Mouse (Mus musculus) hindbrain, embryonic 16.5 days (tissue): Measurements from ENCODE around the gene Prkar1b. TPM values are rescaled to one million over a fixed set of nuclear protein-coding genes. Genes with fewer than 3 reads are reported as not detected.

Experiments
- ATAC-seq: fragments of 200-750 bp; cut with Nextera tagmentation; 2 replicates; pipeline ENCODE4 v1.8.0; 2017; ENCODE audit warnings: moderate TSS enrichment, moderate library complexity
- H3K27ac ChIP-seq: fragments of 300-500 bp; sonication (generic); 2 replicates; pipeline ENCODE4 v1.5.1; 2014; ENCODE audit warnings: low read depth, mild to moderate bottlenecking, control low read depth, low read length, moderate library complexity
- H3K27me3 ChIP-seq: fragments of 300-500 bp; sonication (generic); replicated peaks from 2 replicates; pipeline ENCODE4 v1.6.1; 2014; ENCODE audit warnings: low read length; ENCODE audit not compliant: control insufficient read depth, insufficient read depth
- H3K36me3 ChIP-seq: fragments of 300-500 bp; sonication (generic); 2 replicates; pipeline ENCODE4 v1.6.1; 2014; ENCODE audit warnings: mild to moderate bottlenecking, low read length, moderate library complexity, mixed read lengths; ENCODE audit not compliant: control insufficient read depth, insufficient read depth
- H3K4me1 ChIP-seq: fragments of 300-500 bp; sonication (generic); 2 replicates; pipeline ENCODE4 v1.6.1; 2014; ENCODE audit warnings: low read depth, low read length; ENCODE audit not compliant: control insufficient read depth, insufficient read depth
- H3K4me2 ChIP-seq: fragments of 300-500 bp; sonication (generic); 2 replicates; pipeline ENCODE4 v1.6.1; 2014; ENCODE audit warnings: mild to moderate bottlenecking, low read length, control low read depth, moderate library complexity
- H3K4me3 ChIP-seq: fragments of 300-500 bp; sonication (generic); 2 replicates; pipeline ENCODE4 v1.5.1; 2014; ENCODE audit warnings: mild to moderate bottlenecking, low read length, control low read depth, moderate library complexity
- H3K9ac ChIP-seq: fragments of 300-500 bp; sonication (generic); 2 replicates; pipeline ENCODE4 v1.6.1; 2014; ENCODE audit warnings: low read depth, mild to moderate bottlenecking, control low read depth, low read length, moderate library complexity
- H3K9me3 ChIP-seq: fragments of 300-500 bp; sonication (generic); 2 replicates; pipeline ENCODE4 v1.6.1; 2014; ENCODE audit warnings: mild to moderate bottlenecking, low read length, moderate library complexity; ENCODE audit not compliant: control insufficient read depth
- WGBS: fragments of 180-500 bp; shearing (Covaris S2); extraction: QIAGEN DNeasy Blood & Tissue Kit; methylation state at CpG from one replicate; pipeline ENCODE4 v1.1.7; 2014; 5-methylcytosine and 5-hydroxymethylcytosine counted together
- polyA plus RNA-seq: library from polyadenylated mRNA; unstranded; fragments of >200 nt; fragmentation: Nextera tagmentation; extraction: Ambion mirVana; gene quantifications from 2 replicates; pipeline ENCODE4 v1.2.1, GENCODE M21; 2015

The Prkar1b gene
- polyA plus RNA-seq, 1 experiment from 2014 or later = 332 TPM

GRCm38 (mm10) chr5:138973480-138973879 lies 176.3 kb downstream of the Prkar1b start:
- Histone ChIP-seq H3K27ac (no peak overlapping the region), H3K36me3 (no peaks in the 10 kb centered on the region; the same call in 1 of the 2 replicates), H3K27me3 (no peaks in the 10 kb centered on the region; the same call in 1 of the 2 replicates), H3K4me1 (no peaks in the 10 kb centered on the region), H3K9ac (no peak overlapping the region), H3K9me3 (no peaks in the 10 kb centered on the region), H3K4me2 (no peak overlapping the region), H3K4me3 (no peak overlapping the region)
- no peak for ATAC-seq
- WGBS = 87% methylated on average over 6 of the region's 6 CpGs

GRCm38 (mm10) chr5:138971405-138971804 lies 178.4 kb downstream of the Prkar1b start:
- no peaks in the 10 kb centered on the region; the same call in 1 of the 2 replicates for H3K27me3 ChIP-seq
- H3K4me2 ChIP-seq = no peak overlapping the region
- H3K9me3 ChIP-seq = no peaks in the 10 kb centered on the region
- H3K9ac ChIP-seq = no peak overlapping the region
- H3K4me1 ChIP-seq = peaks cover under 1% of the 10 kb centered on the region; the same call in 1 of the 2 replicates
- no peak overlapping the region for H3K27ac ChIP-seq
- WGBS = 76% methylated on average over 7 of the region's 9 CpGs
- no peaks in the 10 kb centered on the region for H3K36me3 ChIP-seq
- ATAC-seq = no peak
- no peak overlapping the region for H3K4me3 ChIP-seq

- Histone ChIP-seq H3K9me3 (no peaks in the 10 kb centered on the region), H3K27me3 (no peaks in the 10 kb centered on the region; the same call in 1 of the 2 replicates), H3K36me3 (no peaks in the 10 kb centered on the region), H3K4me1 (peaks cover 11% of the 10 kb centered on the region), H3K4me2 (no peak overlapping the region), H3K4me3 (no peak overlapping the region), H3K9ac (no peak overlapping the region), H3K27ac (no peak overlapping the region)
- ATAC-seq = no peak; the same call in 1 of the 2 replicates
- WGBS = 44% methylated on average over 7 of the region's 7 CpGs
These were observed 179.7 kb downstream of the Prkar1b start for GRCm38 (mm10) chr5:138970056-138970490.

Other genes with a start within 250 kb of the Prkar1b start
- 26.2 and 33.4 TPM in 2 replicates for gene Pdgfa, start 152.6 kb downstream of the Prkar1b start, polyA plus RNA-seq
- gene Dnaaf5, start 222 bp upstream of the Prkar1b start, polyA plus RNA-seq = 2.6 and 5.1 TPM in 2 replicates
- gene Sun1, start 50.6 kb upstream of the Prkar1b start, polyA plus RNA-seq = 40.9 and 44.7 TPM in 2 replicates
- gene Get4, start 102.3 kb upstream of the Prkar1b start, polyA plus RNA-seq = 124 and 125 TPM in 2 replicates
- gene Adap1, start 175.6 kb upstream of the Prkar1b start, polyA plus RNA-seq = 57.5 and 66.5 TPM in 2 replicates
- gene Cox19, start 201.4 kb upstream of the Prkar1b start, polyA plus RNA-seq = 95.1 and 98.6 TPM in 2 replicates
- gene Cyp2w1, start 202.6 kb upstream of the Prkar1b start, polyA plus RNA-seq = not detected in 2 replicates
- 3.1 and 4.0 TPM in 2 replicates for gene Gpr146, start 227.7 kb upstream of the Prkar1b start, polyA plus RNA-seq